Mouse (Mus musculus): Measurements from ENCODE around the gene Itpka.

DNA sequence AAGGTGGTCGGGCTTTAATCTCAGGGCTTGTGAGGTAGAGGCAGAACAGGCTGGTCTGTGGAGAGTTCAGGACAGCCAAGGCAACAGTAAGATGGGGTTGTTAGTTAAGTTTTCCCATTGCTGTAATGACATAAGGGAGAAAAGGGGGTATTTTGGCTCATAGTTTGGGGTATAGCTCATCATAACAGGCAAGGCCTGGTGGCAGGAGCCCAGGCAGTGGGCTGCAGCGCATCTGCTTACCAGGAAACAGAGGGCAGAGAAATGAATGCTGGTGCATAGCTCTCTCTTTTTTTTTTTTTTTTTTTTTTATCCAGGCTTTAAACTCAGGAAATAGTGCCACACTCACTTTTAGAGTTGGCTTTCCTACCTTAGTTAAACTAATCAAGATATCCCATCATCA, 39.0 kb upstream of the Itpka start:
- TF ChIP-seq POLR2A (IDR thresholded peaks at IDR 0.05; ENCODE audit: borderline replicate concordance, extremely low read depth, low read depth, low read length) = no peak
- TF ChIP-seq CTCF (IDR thresholded peaks at IDR 0.05; ENCODE audit: insufficient read depth, low read length) = no peak
